Mouse (Mus musculus) liver, postnatal 0 days (tissue): ENCODE results near the gene Mthfd1l. TPM values are rescaled to one million over a fixed set of nuclear protein-coding genes. Genes with fewer than 3 reads are reported as not detected.

Source experiments
- ATAC-seq: fragments of 200-750 bp; cut with Nextera tagmentation; 2 replicates; pipeline ENCODE4 v1.8.0; 2017; ENCODE audit warnings: mild to moderate bottlenecking, moderate library complexity
- DNase-seq: peaks from one replicate; pipeline ENCODE4 v3.0.0-alpha.2; 2016
- H3K27ac ChIP-seq: fragments of 300-500 bp; sonication (generic); 2 replicates; pipeline ENCODE4 v1.5.1; 2014; ENCODE audit warnings: antibody characterized with exemption, moderate library complexity, mild to moderate bottlenecking, low read depth
- H3K27me3 ChIP-seq: fragments of 300-500 bp; sonication (generic); 2 replicates; pipeline ENCODE4 v1.6.1; 2014; ENCODE audit warnings: low read length, control low read depth, mixed read lengths; ENCODE audit not compliant: insufficient read depth
- H3K36me3 ChIP-seq: fragments of 300-500 bp; sonication (generic); replicated peaks from 2 replicates; pipeline ENCODE4 v1.6.1; 2014; ENCODE audit warnings: mild to moderate bottlenecking, control low read depth, low read length, moderate library complexity, mixed read lengths; ENCODE audit not compliant: insufficient read depth
- H3K4me1 ChIP-seq: fragments of 300-500 bp; sonication (generic); 2 replicates; pipeline ENCODE4 v1.6.1; 2014; ENCODE audit warnings: antibody characterized with exemption, mild to moderate bottlenecking, control low read depth; ENCODE audit not compliant: insufficient read depth
- H3K4me2 ChIP-seq: fragments of 300-500 bp; sonication (generic); 2 replicates; pipeline ENCODE4 v1.6.1; 2014; ENCODE audit warnings: low read depth, mild to moderate bottlenecking, low read length, moderate library complexity, mixed read lengths
- H3K4me3 ChIP-seq: fragments of 300-500 bp; sonication (generic); 2 replicates; pipeline ENCODE4 v1.5.1; 2014; ENCODE audit warnings: low read depth, low read length
- H3K9ac ChIP-seq: fragments of 300-500 bp; sonication (generic); replicated peaks from 2 replicates; pipeline ENCODE4 v1.6.1; 2014; ENCODE audit warnings: mild to moderate bottlenecking, moderate library complexity
- H3K9me3 ChIP-seq: fragments of 300-500 bp; sonication (generic); 2 replicates; pipeline ENCODE4 v1.6.1; 2016; ENCODE audit warnings: mild to moderate bottlenecking, control low read depth, low read length, mixed read lengths
- CTCF ChIP-seq: sonication (generic); IDR thresholded peaks from 2 replicates; pipeline ENCODE4 v1.5.1; 2016; ENCODE audit warnings: antibody characterized with exemption, low read depth
- EP300 ChIP-seq: IDR thresholded peaks from 2 replicates; pipeline ENCODE4 v1.6.1; 2016; ENCODE audit warnings: antibody characterized with exemption, low read depth, mild to moderate bottlenecking
- WGBS: fragments of 180-500 bp; shearing (Covaris S2); extraction: QIAGEN DNeasy Blood & Tissue Kit; methylation state at CpG from one replicate; pipeline ENCODE4 v1.1.7; 2014; ENCODE audit not compliant: insufficient replicate concordance; 5-methylcytosine and 5-hydroxymethylcytosine counted together
- polyA plus RNA-seq: library from polyadenylated mRNA; unstranded; fragments of >200 nt; fragmentation: Nextera tagmentation; extraction: Ambion mirVana; gene quantifications from 2 replicates; pipeline ENCODE4 v1.2.1, GENCODE M21; 2015

Gene Mthfd1l
- polyA plus RNA-seq, 1 experiment from 2014 or later = 8.4 TPM

- DNase-seq = no peak
- Histone ChIP-seq H3K27me3 (no peaks in the 10 kb centered on the region), H3K4me2 (no peak overlapping the region), H3K9me3 (no peaks in the 10 kb centered on the region), H3K9ac (no peak overlapping the region), H3K36me3 (no peaks in the 10 kb centered on the region), H3K4me3 (no peak overlapping the region), H3K27ac (no peak overlapping the region), H3K4me1 (peaks cover 12% of the 10 kb centered on the region)
- WGBS = 66% methylated on average over 3 of the region's 3 CpGs
- no peak for ATAC-seq
- TF ChIP-seq EP300 (no peak), CTCF (no peak)
Measured at GRCm38 (mm10) chr10:4162976-4163375, 190.1 kb downstream of the Mthfd1l start.

GRCm38 (mm10) chr10:4164681-4165080, 191.8 kb downstream of the Mthfd1l start:
- no peak overlapping the region for H3K4me3 ChIP-seq
- TF ChIP-seq CTCF (no peak), EP300 (no peak)
- H3K4me2 ChIP-seq = no peak overlapping the region
- no peaks in the 10 kb centered on the region for H3K9me3 ChIP-seq
- H3K36me3 ChIP-seq = no peaks in the 10 kb centered on the region
- whole genome bisulfite sequencing = 77% methylated on average over 9 of the region's 9 CpGs
- ATAC-seq (no peak), DNase-seq (no peak)
- no peak overlapping the region for H3K27ac ChIP-seq
- no peaks in the 10 kb centered on the region for H3K27me3 ChIP-seq
- H3K4me1 ChIP-seq = peaks cover 16% of the 10 kb centered on the region
- H3K9ac ChIP-seq = no peak overlapping the region

GRCm38 (mm10) chr10:4168222-4168798, 195.4 kb downstream of the Mthfd1l start:
- TF ChIP-seq CTCF (no peak), EP300 (no peak)
- Histone ChIP-seq H3K27me3 (no peaks in the 10 kb centered on the region), H3K4me3 (no peak overlapping the region), H3K9ac (no peak overlapping the region), H3K36me3 (no peaks in the 10 kb centered on the region), H3K4me1 (peaks cover 8% of the 10 kb centered on the region), H3K4me2 (no peak overlapping the region), H3K27ac (no peak overlapping the region), H3K9me3 (no peaks in the 10 kb centered on the region)
- ATAC-seq = no peak
- 43% methylated on average over 5 of the region's 5 CpGs for WGBS
- DNase-seq = no peak

DNA sequence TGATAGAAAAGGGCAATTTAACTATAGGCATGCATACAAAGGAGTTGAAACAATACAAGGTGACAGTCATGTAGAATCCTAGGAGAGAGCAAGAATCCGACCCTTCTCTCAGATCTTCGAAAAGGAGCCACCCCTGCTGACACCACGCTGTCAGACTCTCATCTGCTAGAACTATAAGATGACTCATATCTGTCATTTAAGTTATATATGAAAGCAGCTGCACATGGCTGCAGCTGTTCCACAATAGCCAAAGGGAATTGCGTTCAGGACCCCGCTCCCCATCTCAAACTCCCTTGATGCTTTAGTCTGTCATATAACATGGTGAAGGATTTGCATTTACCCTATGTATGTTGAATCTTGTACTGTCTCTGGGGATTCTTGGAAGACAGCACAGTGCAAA, 201.3 kb downstream of the Mthfd1l start:
- H3K27me3 ChIP-seq = no peaks in the 10 kb centered on the region
- 83% methylated on average over 5 of the region's 5 CpGs for WGBS
- H3K9me3 ChIP-seq = no peaks in the 10 kb centered on the region
- TF ChIP-seq CTCF (no peak), EP300 (no peak)
- no peak for DNase-seq
- no peak for ATAC-seq
- no peaks in the 10 kb centered on the region for H3K36me3 ChIP-seq
- H3K4me1 ChIP-seq = peaks cover 11% of the 10 kb centered on the region
- H3K4me2 ChIP-seq = no peak overlapping the region
- no peak overlapping the region for H3K9ac ChIP-seq
- no peak overlapping the region for H3K27ac ChIP-seq
- H3K4me3 ChIP-seq = no peak overlapping the region

DNA sequence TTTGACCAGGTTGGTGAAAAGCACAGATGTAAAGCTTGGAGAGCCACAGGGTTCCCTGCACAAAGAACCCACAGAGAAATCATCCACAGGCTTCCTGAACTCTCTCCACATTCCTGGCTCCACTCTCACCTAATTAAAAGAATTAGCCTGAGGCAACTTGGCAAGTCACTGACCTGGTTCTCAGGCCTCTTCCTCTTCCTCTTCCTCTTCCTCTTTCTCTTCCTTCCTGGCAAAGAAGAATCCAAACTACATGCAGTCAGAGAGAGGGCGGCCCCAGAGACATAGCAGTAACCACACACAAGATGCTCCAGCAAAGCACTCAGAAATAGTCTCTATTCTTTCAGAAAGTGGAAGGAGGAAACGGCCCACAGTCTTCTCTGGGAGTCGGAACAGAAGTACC, 201.8 kb downstream of the Mthfd1l start:
- TF ChIP-seq CTCF = no peak
- no peak for TF ChIP-seq EP300
- WGBS = 47% methylated on average over 3 of the region's 3 CpGs
- no peak for DNase-seq
- Histone ChIP-seq H3K27ac (no peak overlapping the region), H3K4me2 (no peak overlapping the region), H3K9me3 (no peaks in the 10 kb centered on the region), H3K27me3 (no peaks in the 10 kb centered on the region), H3K4me1 (peaks cover 11% of the 10 kb centered on the region), H3K4me3 (no peak overlapping the region), H3K9ac (no peak overlapping the region), H3K36me3 (no peaks in the 10 kb centered on the region)
- no peak for ATAC-seq

DNA sequence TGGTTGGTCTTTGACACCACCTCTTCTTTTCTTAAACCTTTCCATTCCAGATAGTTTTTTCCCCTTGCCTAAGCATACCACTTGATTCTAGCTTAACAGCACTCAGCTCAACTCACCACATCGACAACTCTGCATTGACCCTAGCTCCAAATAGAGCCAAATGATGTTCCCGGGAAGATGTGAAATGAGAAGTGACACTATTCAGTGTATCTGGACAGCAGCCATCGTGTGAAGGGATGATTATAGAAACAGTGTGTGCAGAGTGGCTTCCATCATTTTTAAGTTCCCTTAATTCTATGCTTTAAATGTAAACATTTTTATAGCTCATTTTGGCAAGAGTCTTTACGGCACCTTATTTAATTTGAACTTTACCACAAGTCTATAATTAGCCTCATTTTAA, 204.4 kb downstream of the Mthfd1l start:
- DNase-seq (no peak), ATAC-seq (no peak)
- no peaks in the 10 kb centered on the region for H3K36me3 ChIP-seq
- H3K27ac ChIP-seq = no peak overlapping the region
- no peak overlapping the region for H3K9ac ChIP-seq
- no peaks in the 10 kb centered on the region for H3K9me3 ChIP-seq
- WGBS = 84% methylated on average over 4 of the region's 4 CpGs
- H3K4me3 ChIP-seq = no peak overlapping the region
- peaks cover 11% of the 10 kb centered on the region for H3K4me1 ChIP-seq
- no peak overlapping the region for H3K4me2 ChIP-seq
- H3K27me3 ChIP-seq = no peaks in the 10 kb centered on the region
- no peak for TF ChIP-seq EP300
- TF ChIP-seq CTCF = no peak
